Mouse (Mus musculus): ENCODE data around the gene Cars.

DNA sequence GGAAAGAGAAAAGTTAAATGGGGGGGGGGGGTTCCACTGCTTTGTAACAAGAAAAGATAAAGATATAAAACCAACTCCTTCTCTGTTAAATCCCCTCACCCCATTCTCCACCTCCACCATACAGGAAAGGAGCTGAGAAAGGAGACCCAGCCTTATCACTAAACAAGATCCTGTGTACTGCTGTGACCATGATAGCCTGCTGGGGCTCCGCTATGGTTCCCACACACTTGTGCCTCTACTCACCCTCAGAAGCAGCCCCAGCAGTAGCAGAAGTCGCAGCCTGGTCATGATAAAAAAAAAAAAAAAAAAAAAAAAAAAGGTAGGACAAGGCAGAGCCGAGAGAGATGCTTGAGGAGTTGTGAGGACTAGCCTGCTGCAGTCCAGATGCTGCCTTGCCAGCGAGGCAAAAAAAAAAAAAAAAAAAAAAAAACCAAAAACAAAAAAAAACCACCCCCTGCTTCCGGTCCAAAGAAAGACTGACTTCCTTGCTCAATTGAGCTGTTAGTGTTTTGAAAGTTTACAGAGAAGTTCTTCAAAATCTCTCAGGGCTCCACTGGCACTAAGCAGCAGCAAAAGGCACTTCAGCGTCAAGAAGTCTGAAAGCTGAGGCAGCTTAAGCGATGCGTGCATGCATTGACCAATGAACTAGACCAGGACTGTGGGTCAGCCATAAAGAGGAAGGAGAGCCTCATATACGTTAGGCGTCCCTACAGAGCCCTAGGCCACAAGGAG, 27.8 kb upstream of the Cars start:
- no peak for TF ChIP-seq CTCF (IDR thresholded peaks at IDR 0.05; ENCODE audit: borderline replicate concordance, extremely low read depth, insufficient read depth, insufficient read length)
- TF ChIP-seq POLR2A (IDR thresholded peaks at IDR 0.05; ENCODE audit: borderline replicate concordance, extremely low read depth, insufficient read depth, insufficient read length, poor library complexity, severe bottlenecking) = no peak

All from brain, embryonic 14.5 days (tissue).